Mouse (Mus musculus): Measurements from ENCODE around the gene A4galt. TPM values are rescaled to one million over a fixed set of nuclear protein-coding genes. Genes with fewer than 3 reads are reported as not detected.

The A4galt gene
- polyA plus RNA-seq, 1 experiment from 2014 or later: 1.7 TPM

Other genes starting within 250 kb of the A4galt start
- gene Nfam1, start 218.5 kb downstream of the A4galt start, polyA plus RNA-seq (2014; fragmentation: Nextera tagmentation; extraction: Ambion mirVana): 1.7 and 2.9 TPM in 2 replicates
- 46.0 and 47.3 TPM in 2 replicates for gene Serhl, start 162.3 kb downstream of the A4galt start, polyA plus RNA-seq (2014; fragmentation: Nextera tagmentation; extraction: Ambion mirVana)
- 71.2 and 79.7 TPM in 2 replicates for gene Rrp7a, start 129.0 kb downstream of the A4galt start, polyA plus RNA-seq (2014; fragmentation: Nextera tagmentation; extraction: Ambion mirVana)
- 183 and 196 TPM in 2 replicates for gene Poldip3, start 102.4 kb downstream of the A4galt start, polyA plus RNA-seq (2014; fragmentation: Nextera tagmentation; extraction: Ambion mirVana)
- gene Cyb5r3, start 79.2 kb downstream of the A4galt start, polyA plus RNA-seq (2014; fragmentation: Nextera tagmentation; extraction: Ambion mirVana): 161 and 181 TPM in 2 replicates
- 31.3 and 35.0 TPM in 2 replicates for gene Arfgap3, start 98.5 kb upstream of the A4galt start, polyA plus RNA-seq (2014; fragmentation: Nextera tagmentation; extraction: Ambion mirVana)
- gene Pacsin2, start 212.8 kb upstream of the A4galt start, polyA plus RNA-seq (2014; fragmentation: Nextera tagmentation; extraction: Ambion mirVana): 48.2 and 50.5 TPM in 2 replicates